Comparison of ENCODE assay signal across 22 mouse cellular contexts in the genomic region with DNA sequence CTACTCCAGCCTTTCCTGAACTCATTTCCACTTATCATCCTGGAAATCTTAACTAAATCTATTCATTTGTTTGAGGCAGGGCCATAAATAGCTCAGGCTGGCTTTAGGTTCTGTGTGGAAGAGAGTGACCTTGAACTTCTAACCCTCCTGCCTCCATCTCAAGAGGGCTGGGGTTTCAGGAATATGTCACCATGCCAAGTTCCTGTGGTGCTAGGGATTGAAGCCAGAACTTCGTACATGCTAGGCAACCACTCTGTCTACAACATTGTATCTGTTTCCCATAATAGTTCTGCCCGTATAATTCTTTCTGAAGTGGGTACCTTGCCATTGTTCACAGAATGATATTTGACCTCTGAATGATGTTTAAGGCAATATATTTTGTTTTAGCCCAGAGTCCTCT.
A peak's percentile ranks its signal among the peaks of the same experiment; 100 is the strongest.
DNase-seq lines count a peak whose midpoint lies in the region; ATAC-seq lines count a peak whose summit lies in the region.
"Had no signal": no experiment of that assay in that cellular context is flagged by ENCODE, and none has a peak within 500 bp of the region (broad histone marks: within the 10 kb centered on the region; RNA-seq: fewer than 3 reads in every experiment).

No protein-coding gene starts in this region.

- H3K9me3 ChIP-seq in heart, embryonic 14.5 days (ENCODE audit: control insufficient read depth, low read length), result no peaks in the 10 kb centered on the region
- H3K9me3 ChIP-seq: embryonic facial prominence, embryonic 10.5 days; hindbrain, embryonic 12.5 days; liver, embryonic 12.5 days; midbrain, embryonic 12.5 days had no signal

- H3K9ac ChIP-seq in heart, embryonic 14.5 days (ENCODE audit: low read length), result no peak overlapping the region
- H3K9ac ChIP-seq: hindbrain, embryonic 12.5 days; liver, embryonic 12.5 days; midbrain, embryonic 12.5 days had no signal

- no peak overlapping the region for H3K4me3 ChIP-seq in heart, embryonic 14.5 days (ENCODE audit: control insufficient read depth in 1 of 2, insufficient read depth in 1 of 2, low read depth in 1 of 2, low read length in 2 of 2)
- H3K4me3 ChIP-seq: embryonic facial prominence, embryonic 10.5 days; heart, adult 2 months; hindbrain, embryonic 12.5 days; liver, embryonic 12.5 days; midbrain, embryonic 12.5 days had no signal

- 25% methylated on average over 2 of the region's 2 CpGs for WGBS in heart, embryonic 14.5 days

- H3K27me3 ChIP-seq in heart, embryonic 14.5 days (ENCODE audit: control insufficient read depth, insufficient read depth, low read length), result no peaks in the 10 kb centered on the region
- H3K27me3 ChIP-seq: hindbrain, embryonic 12.5 days; liver, embryonic 12.5 days; midbrain, embryonic 12.5 days had no signal

- peaks cover 2 to 7% of the 10 kb centered on the region in 2 experiments; a peak in 1 of 4 replicates for H3K4me1 ChIP-seq in heart, embryonic 14.5 days (ENCODE audit: control insufficient read depth in 2 of 2, insufficient read depth in 2 of 2, low read length in 2 of 2)
- H3K4me1 ChIP-seq: embryonic facial prominence, embryonic 10.5 days; hindbrain, embryonic 12.5 days; liver, embryonic 12.5 days; midbrain, embryonic 12.5 days had no signal

- peak overlapping the region; percentile 32 to 50; a peak in 2 of 4 replicates for H3K27ac ChIP-seq in heart, embryonic 14.5 days (replicated peaks in 1 of 2; ENCODE audit: control insufficient read depth in 1 of 2, insufficient read depth in 1 of 2, low read depth in 2 of 2, low read length in 2 of 2)
- H3K27ac ChIP-seq: embryonic facial prominence, embryonic 10.5 days; heart, adult 2 months; hindbrain, embryonic 12.5 days; liver, embryonic 12.5 days; midbrain, embryonic 12.5 days had no signal

- no peak overlapping the region for H3K4me2 ChIP-seq in heart, embryonic 14.5 days (ENCODE audit: low read length)
- H3K4me2 ChIP-seq: hindbrain, embryonic 12.5 days; liver, embryonic 12.5 days; midbrain, embryonic 12.5 days had no signal

- intact Hi-C loops in heart, postnatal 25 days (cut with DNase I), result no loop called here

- H3K36me3 ChIP-seq in heart, embryonic 14.5 days (ENCODE audit: control insufficient read depth, insufficient read depth, low read length), result no peaks in the 10 kb centered on the region
- H3K36me3 ChIP-seq: embryonic facial prominence, embryonic 10.5 days; G1E; hindbrain, embryonic 12.5 days; liver, embryonic 12.5 days; midbrain, embryonic 12.5 days had no signal

- peak; percentile 10 to 38 for DNase-seq in heart, adult 18-20 months
- no peak for DNase-seq in heart, postnatal 25 days (ENCODE audit: low spot score)
- DNase-seq in lung, postnatal 25 days (ENCODE audit: low spot score), result peak; percentile 1
- no peak for DNase-seq in lung, postnatal 36 days
- DNase-seq in adrenal gland, adult 2 months, result no peak
- no peak for DNase-seq in layer of hippocampus, adult 11-12 months (ENCODE audit: low spot score)
- DNase-seq: adrenal gland, postnatal 14 days; cerebellum, adult 8-10 months; gastrocnemius, postnatal 14 days; kidney, adult 11 months; lung, adult 18-20 months; lung, postnatal 10 days; right cerebral cortex, postnatal 14 days; thymus, postnatal 14 days had no signal

- peak; percentile 85 for ATAC-seq in heart, embryonic 14.5 days (ENCODE audit: insufficient number of reproducible peaks, insufficient read depth, low FRiP score, low read depth)
- ATAC-seq: forebrain, embryonic 16.5 days; liver, embryonic 12.5 days had no signal

Comparison
In these comparisons a context has a peak if more than half of its experiments do, and no peak if none do; other contexts are left out.
1. DNase-seq: peak in heart, adult 18-20 months (2 of 2) and lung, postnatal 25 days (single experiment); none in heart, postnatal 25 days (single experiment), lung, postnatal 36 days (single experiment), adrenal gland, adult 2 months (single experiment) and layer of hippocampus, adult 11-12 months (single experiment).